Mouse (Mus musculus) ovary, postnatal 36 days (tissue): ENCODE data around the gene Tmem121b.

Experiments used
- DNase-seq: peaks from one replicate; pipeline ENCODE4 v3.0.0; 2022; ENCODE audit warnings: low spot score, mixed read lengths

Gene Tmem121b

GRCm38 (mm10) chr6:120493374-120494181 is at the start of gene Tmem121b:
Tmem121b (minus strand) TSS chr6:120493807.
- DNase-seq: peak; percentile 69

GRCm38 (mm10) chr6:120542061-120542460 is 48.5 kb upstream of the Tmem121b start:
- DNase-seq: no peak

GRCm38 (mm10) chr6:120541386-120541785 is 47.8 kb upstream of the Tmem121b start:
- no peak for DNase-seq

GRCm38 (mm10) chr6:120539781-120540231 is 46.2 kb upstream of the Tmem121b start:
- peak; percentile 47 for DNase-seq

- DNase-seq: peak; percentile 73
Measured at GRCm38 (mm10) chr6:120539132-120539759, 45.6 kb upstream of the Tmem121b start.

- no peak for DNase-seq
Measured at GRCm38 (mm10) chr6:120536337-120536736, 42.7 kb upstream of the Tmem121b start.

GRCm38 (mm10) chr6:120532594-120532993 is 39.0 kb upstream of the Tmem121b start:
- DNase-seq: no peak

GRCm38 (mm10) chr6:120531020-120531965 is 37.7 kb upstream of the Tmem121b start, which contains the start of gene Hdhd5:
Hdhd5 (minus strand) TSS chr6:120531319.
- peak; percentile 93 for DNase-seq

- no peak for DNase-seq
Measured at GRCm38 (mm10) chr6:120529123-120529522, 35.5 kb upstream of the Tmem121b start.

- DNase-seq: no peak
Measured at GRCm38 (mm10) chr6:120524796-120525195, 31.2 kb upstream of the Tmem121b start.

- no peak for DNase-seq
Measured at GRCm38 (mm10) chr6:120519647-120520046, 26.0 kb upstream of the Tmem121b start.

GRCm38 (mm10) chr6:120517311-120517710 is 23.7 kb upstream of the Tmem121b start:
- DNase-seq: no peak

- no peak for DNase-seq
Measured at GRCm38 (mm10) chr6:120516879-120517278, 23.3 kb upstream of the Tmem121b start.

- no peak for DNase-seq
Measured at GRCm38 (mm10) chr6:120516422-120516821, 22.8 kb upstream of the Tmem121b start.

- no peak for DNase-seq
Measured at GRCm38 (mm10) chr6:120511212-120511611, 17.6 kb upstream of the Tmem121b start.

- no peak for DNase-seq
Measured at GRCm38 (mm10) chr6:120510425-120510824, 16.8 kb upstream of the Tmem121b start.

- DNase-seq: no peak
Measured at GRCm38 (mm10) chr6:120509975-120510374, 16.4 kb upstream of the Tmem121b start.

- DNase-seq: no peak
Measured at GRCm38 (mm10) chr6:120508645-120509044, 15.0 kb upstream of the Tmem121b start.

GRCm38 (mm10) chr6:120505531-120505930 is 11.9 kb upstream of the Tmem121b start:
- no peak for DNase-seq

GRCm38 (mm10) chr6:120504051-120504450 is 10.4 kb upstream of the Tmem121b start:
- no peak for DNase-seq

GRCm38 (mm10) chr6:120496544-120496943 is 2.9 kb upstream of the Tmem121b start:
- DNase-seq: no peak
